ENCODE assay signal across 30 mouse cellular contexts in genomic region chr6:41532687-41533284, GRCm38 (mm10). TPM values are rescaled to one million over a fixed set of nuclear protein-coding genes. Genes with fewer than 3 reads are reported as not detected.
DNase-seq lines count a peak whose midpoint lies in the region; ATAC-seq lines count a peak whose summit lies in the region.
"Had no signal": no experiment of that assay in that cellular context is flagged by ENCODE, and none has a peak within 500 bp of the region (broad histone marks: within the 10 kb centered on the region; RNA-seq: fewer than 3 reads in every experiment).

No protein-coding gene starts in this region.

- no peaks in the 10 kb centered on the region for H3K36me3 ChIP-seq in hindbrain, embryonic 16.5 days (ENCODE audit: control insufficient read depth, insufficient read depth, low read length)
- H3K36me3 ChIP-seq: embryonic facial prominence, embryonic 12.5 days; heart, embryonic 12.5 days; limb, embryonic 15.5 days; liver, embryonic 15.5 days had no signal

- H3K27me3 ChIP-seq in hindbrain, embryonic 16.5 days (replicated peaks; ENCODE audit: control insufficient read depth, insufficient read depth, low read length) = no peaks in the 10 kb centered on the region
- H3K27me3 ChIP-seq: embryonic facial prominence, embryonic 12.5 days; heart, embryonic 12.5 days; limb, embryonic 15.5 days; liver, embryonic 15.5 days had no signal

- 87% methylated on average over 8 of the region's 8 CpGs for WGBS in hindbrain, embryonic 16.5 days

- no peaks in the 10 kb centered on the region for H3K4me1 ChIP-seq in hindbrain, embryonic 16.5 days (ENCODE audit: control insufficient read depth, insufficient read depth, low read depth, low read length)
- H3K4me1 ChIP-seq: embryonic facial prominence, embryonic 12.5 days; heart, embryonic 12.5 days; limb, embryonic 15.5 days; liver, embryonic 15.5 days had no signal

- H3K4me2 ChIP-seq in hindbrain, embryonic 16.5 days (ENCODE audit: low read length) = no peak overlapping the region
- H3K4me2 ChIP-seq: embryonic facial prominence, embryonic 12.5 days; heart, embryonic 12.5 days; limb, embryonic 15.5 days; liver, embryonic 15.5 days had no signal

- peak; percentile 68 for DNase-seq in T-cell, adult 2 months (ENCODE audit: low spot score)
- DNase-seq in induced T-regulatory cell, adult 2 months (ENCODE audit: low read depth) = peak; percentile 82
- DNase-seq in thymus, postnatal 36 days = peak; percentile 35 to 63
- no peak for DNase-seq in frontal cortex, postnatal 10 days (ENCODE audit: low spot score in 2 of 2)
- DNase-seq: adrenal gland, postnatal 36 days; cerebellum, adult 9-11 months; forebrain, postnatal 0 days; gastrocnemius, adult 2 months; heart, postnatal 14 days; kidney, adult 18-20 months; left cerebral cortex, postnatal 4 days; lung, postnatal 4 days; right cerebral cortex, postnatal 14 days; spleen, adult 18-20 months had no signal

- H3K4me3 ChIP-seq in hindbrain, embryonic 16.5 days (ENCODE audit: low read length) = no peak overlapping the region
- H3K4me3 ChIP-seq: embryonic facial prominence, embryonic 12.5 days; gastrocnemius, adult 2 months; heart, embryonic 12.5 days; left cerebral cortex, adult 2 months; limb, embryonic 15.5 days; liver, embryonic 15.5 days had no signal

- H3K9ac ChIP-seq in hindbrain, embryonic 16.5 days (ENCODE audit: low read depth, low read length) = no peak overlapping the region
- H3K9ac ChIP-seq: embryonic facial prominence, embryonic 12.5 days; forebrain, postnatal 0 days; heart, embryonic 12.5 days; limb, embryonic 15.5 days; liver, embryonic 15.5 days had no signal

- H3K27ac ChIP-seq in hindbrain, embryonic 16.5 days (ENCODE audit: low read depth, low read length) = no peak overlapping the region
- H3K27ac ChIP-seq: embryonic facial prominence, embryonic 12.5 days; gastrocnemius, adult 2 months; kidney, postnatal 0 days; left cerebral cortex, adult 2 months; limb, embryonic 15.5 days; liver, embryonic 15.5 days had no signal

- H3K9me3 ChIP-seq in hindbrain, embryonic 16.5 days (ENCODE audit: control insufficient read depth, low read length) = no peaks in the 10 kb centered on the region
- H3K9me3 ChIP-seq: embryonic facial prominence, embryonic 12.5 days; heart, embryonic 12.5 days; limb, embryonic 15.5 days; liver, embryonic 15.5 days had no signal

- peak; percentile 32; the same call in 1 of the 2 replicates for ATAC-seq in neutrophil, adult 5-6 weeks (ENCODE audit: extremely low read depth, insufficient number of reproducible peaks, low FRiP score, poor library complexity, severe bottlenecking)
- ATAC-seq in frontal cortex, adult (ENCODE audit: low TSS enrichment) = no peak
- ATAC-seq in hindbrain, embryonic 16.5 days = no peak
- ATAC-seq: forebrain, postnatal 0 days; midbrain, embryonic 16.5 days had no signal

RNA-seq across cellular contexts. Expression of gene Prss2, which starts 11.2 kb away (rescaled TPM):
- total RNA-seq in neutrophil, adult 5-6 weeks (2017) = not detected in 2 replicates
- polyA plus RNA-seq in hindbrain, embryonic 16.5 days (2015; fragmentation: Nextera tagmentation; extraction: Ambion mirVana) = not detected in 2 replicates
- total RNA-seq: adrenal gland, adult 18-20 months; adrenal gland, postnatal 36 days; forebrain, postnatal 0 days; gastrocnemius, adult 2 months; heart, postnatal 14 days; layer of hippocampus, postnatal 10 days; left cerebral cortex, adult 2 months; left cerebral cortex, postnatal 4 days had no signal
- polyA plus RNA-seq: embryonic facial prominence, embryonic 12.5 days; forebrain, embryonic 11.5 days; forebrain, postnatal 0 days; heart, embryonic 12.5 days; hindbrain, embryonic 11.5 days; kidney, postnatal 0 days; limb, embryonic 15.5 days; lung, embryonic 16.5 days; midbrain, embryonic 16.5 days; stomach, embryonic 14.5 days had no signal

Comparison
In these comparisons a context has a peak if more than half of its experiments do, and no peak if none do; other contexts are left out.
1. DNase-seq: peak in T-cell, adult 2 months (single experiment), induced T-regulatory cell, adult 2 months (single experiment) and thymus, postnatal 36 days (2 of 2); none in frontal cortex, postnatal 10 days (0 of 2).